Mouse (Mus musculus) G1E-ER4 (cell line): Measurements from ENCODE around the gene Rps24. TPM values are rescaled to one million over a fixed set of nuclear protein-coding genes. Genes with fewer than 3 reads are reported as not detected.

Source experiments
- GATA1 ChIP-seq: IDR thresholded peaks from one replicate; pipeline ENCODE4 v1.8.0; 2012; ENCODE audit warnings: low read length, inconsistent platforms
- polyA plus RNA-seq: library from polyadenylated mRNA; stranded (reverse); fragments of >175 nt; gene quantifications from 2 replicates; pipeline ENCODE4 v1.2.3, GENCODE M21; 2012

The Rps24 gene
- polyA plus RNA-seq, result 184 and 226 TPM in 2 replicates

GRCm38 (mm10) chr14:24486773-24487227 lies at the start of gene Rps24, which contains the start of gene Polr3a:
Rps24 (plus strand) TSS chr14:24487125.
Polr3a (minus strand) TSS chr14:24487058.
- TF ChIP-seq GATA1, result no peak

GRCm38 (mm10) chr14:24458191-24458590 lies 28.7 kb upstream of the Rps24 start:
- no peak for TF ChIP-seq GATA1

- TF ChIP-seq GATA1, result no peak
Measured at GRCm38 (mm10) chr14:24468806-24469205, 18.1 kb upstream of the Rps24 start.

GRCm38 (mm10) chr14:24486241-24486767 lies 621 bp upstream of the Rps24 start:
- TF ChIP-seq GATA1, result no peak

GRCm38 (mm10) chr14:24490468-24491265 lies 3.7 kb downstream of the Rps24 start:
- no peak for TF ChIP-seq GATA1

- no peak for TF ChIP-seq GATA1
Measured at GRCm38 (mm10) chr14:24491266-24491981, 4.5 kb downstream of the Rps24 start.

- TF ChIP-seq GATA1, result no peak
Measured at GRCm38 (mm10) chr14:24493256-24493655, 6.3 kb downstream of the Rps24 start.

- TF ChIP-seq GATA1, result no peak
Measured at GRCm38 (mm10) chr14:24496507-24496906, 9.6 kb downstream of the Rps24 start.

- no peak for TF ChIP-seq GATA1
Measured at GRCm38 (mm10) chr14:24497443-24497842, 10.5 kb downstream of the Rps24 start.

- TF ChIP-seq GATA1, result no peak
Measured at GRCm38 (mm10) chr14:24498561-24499255, 11.8 kb downstream of the Rps24 start.

GRCm38 (mm10) chr14:24499478-24499877 lies 12.6 kb downstream of the Rps24 start:
- TF ChIP-seq GATA1, result no peak

GRCm38 (mm10) chr14:24500091-24500844 lies 13.3 kb downstream of the Rps24 start:
- no peak for TF ChIP-seq GATA1

- TF ChIP-seq GATA1, result no peak
Measured at GRCm38 (mm10) chr14:24500845-24501186, 13.9 kb downstream of the Rps24 start.

GRCm38 (mm10) chr14:24501256-24501655 lies 14.3 kb downstream of the Rps24 start:
- TF ChIP-seq GATA1, result no peak

GRCm38 (mm10) chr14:24507452-24508069 lies 20.6 kb downstream of the Rps24 start:
- no peak for TF ChIP-seq GATA1
